Mouse (Mus musculus) MEL (cell line): ENCODE data around the gene 1810013L24Rik. TPM values are rescaled to one million over a fixed set of nuclear protein-coding genes. Genes with fewer than 3 reads are reported as not detected.

Source experiments
- DNase-seq: peaks from one replicate; pipeline ENCODE4 v3.0.0; 2011; ENCODE audit warnings: low read depth, low spot score
- H3K27ac ChIP-seq: 2 replicates; pipeline ENCODE4 v1.5.1; 2012; ENCODE audit warnings: low read depth, mild to moderate bottlenecking, control low read depth, low read length, moderate library complexity; ENCODE audit not compliant: control insufficient read depth
- H3K27me3 ChIP-seq, 2 experiments: fragments of 150-350 bp in 1 of 2; sonication (generic) in 1 of 2; 2 replicates each; pipeline ENCODE4 v1.6.1; 2012; ENCODE audit warnings: low read length in 2 of 2, mild to moderate bottlenecking in 2 of 2, improper control_type of control experiment in 1 of 2, moderate library complexity in 1 of 2; ENCODE audit not compliant: insufficient read depth in 2 of 2, control insufficient read depth in 1 of 2
- H3K36me3 ChIP-seq, 2 experiments: 2 replicates each; pipeline ENCODE4 v1.6.1; 2012 to 2014; ENCODE audit warnings: low read length in 2 of 2, improper control_type of control experiment in 1 of 2, inconsistent platforms in 1 of 2, mild to moderate bottlenecking in 1 of 2; ENCODE audit not compliant: insufficient read depth in 2 of 2, control insufficient read depth in 1 of 2
- H3K4me1 ChIP-seq, 2 experiments: fragments of 150-350 bp in 1 of 2; sonication (generic) in 1 of 2; 2 replicates each; pipeline ENCODE4 v1.6.1; 2012; ENCODE audit warnings: low read length in 2 of 2, improper control_type of control experiment in 1 of 2, mild to moderate bottlenecking in 1 of 2; ENCODE audit not compliant: insufficient read depth in 2 of 2, control insufficient read depth in 1 of 2
- H3K4me3 ChIP-seq, 2 experiments: fragments of 150-350 bp in 1 of 2; sonication (generic) in 1 of 2; 2 replicates each; pipeline ENCODE4 v1.5.1; 2012; ENCODE audit warnings: low read depth in 2 of 2, low read length in 2 of 2, mild to moderate bottlenecking in 2 of 2, moderate library complexity in 2 of 2, control low read depth in 1 of 2, improper control_type of control experiment in 1 of 2; ENCODE audit not compliant: control insufficient read depth in 1 of 2, insufficient read depth in 1 of 2
- H3K79me2 ChIP-seq: 2 replicates; pipeline ENCODE4 v1.6.1; 2012; ENCODE audit warnings: mild to moderate bottlenecking, low read length, moderate library complexity; ENCODE audit not compliant: control insufficient read depth, poor library complexity, insufficient read depth
- H3K9ac ChIP-seq: 2 replicates; pipeline ENCODE4 v1.6.1; 2012; ENCODE audit warnings: low read depth, mild to moderate bottlenecking, control low read depth, low read length, moderate library complexity; ENCODE audit not compliant: control insufficient read depth, poor library complexity, severe bottlenecking
- H3K9me3 ChIP-seq: fragments of 150-350 bp; sonication (generic); replicated peaks from 2 replicates; pipeline ENCODE4 v1.6.1; 2012; ENCODE audit warnings: mild to moderate bottlenecking, low read length, improper control_type of control experiment, moderate library complexity; ENCODE audit not compliant: insufficient read depth
- CHD1 ChIP-seq: IDR thresholded peaks from 2 replicates; pipeline ENCODE4 v1.6.1; 2012; ENCODE audit warnings: low read depth, mild to moderate bottlenecking, inconsistent platforms, low read length, improper control_type of control experiment
- CHD2 ChIP-seq: IDR thresholded peaks from 2 replicates; pipeline ENCODE4 v1.6.1; 2011; ENCODE audit warnings: low read length, improper control_type of control experiment
- CTCF ChIP-seq, 3 experiments: IDR thresholded peaks in 2 of 3; conservative IDR thresholded peaks in 1 of 3; 2 replicates each; pipeline ENCODE4 v1.5.1; 2011 to 2012; ENCODE audit warnings: low read length in 3 of 3, low read depth in 2 of 3, mild to moderate bottlenecking in 2 of 3, improper control_type of control experiment in 1 of 3, inconsistent platforms in 1 of 3, mixed read lengths in 1 of 3, moderate library complexity in 1 of 3; ENCODE audit not compliant: control insufficient read depth in 1 of 3, insufficient read depth in 1 of 3, poor library complexity in 1 of 3, severe bottlenecking in 1 of 3
- E2F4 ChIP-seq: IDR thresholded peaks from 2 replicates; pipeline ENCODE4 v1.6.1; 2011; ENCODE audit warnings: low read depth, low read length, improper control_type of control experiment, borderline replicate concordance
- EP300 ChIP-seq, 2 experiments: IDR thresholded peaks; 2 replicates each; pipeline ENCODE4 v1.6.1; 2011; ENCODE audit warnings: improper control_type of control experiment in 2 of 2, low read length in 2 of 2, low read depth in 1 of 2, mild to moderate bottlenecking in 1 of 2
- ETS1 ChIP-seq: IDR thresholded peaks from 2 replicates; pipeline ENCODE4 v1.6.1; 2012; ENCODE audit warnings: low read depth, mild to moderate bottlenecking, inconsistent platforms, low read length, improper control_type of control experiment, moderate library complexity
- GABPA ChIP-seq: IDR thresholded peaks from 2 replicates; pipeline ENCODE4 v1.6.1; 2012; ENCODE audit warnings: low read depth, mild to moderate bottlenecking, inconsistent platforms, low read length, improper control_type of control experiment, moderate library complexity
- HCFC1 ChIP-seq: IDR thresholded peaks from 2 replicates; pipeline ENCODE4 v1.6.1; 2012; ENCODE audit warnings: low read depth, mild to moderate bottlenecking, inconsistent platforms, low read length, improper control_type of control experiment, moderate library complexity
- JUND ChIP-seq: IDR thresholded peaks from 2 replicates; pipeline ENCODE4 v1.6.1; 2011; ENCODE audit warnings: low read depth, mild to moderate bottlenecking, improper control_type of control experiment, low read length
- KAT2A ChIP-seq: conservative IDR thresholded peaks from 2 replicates; pipeline ENCODE4 v1.6.1; 2012; ENCODE audit warnings: low read depth, low read length, improper control_type of control experiment, inconsistent platforms
- MAZ ChIP-seq: IDR thresholded peaks from 2 replicates; pipeline ENCODE4 v1.6.1; 2012; ENCODE audit warnings: low read depth, mild to moderate bottlenecking, inconsistent platforms, low read length, improper control_type of control experiment
- MEF2A ChIP-seq: IDR thresholded peaks from 2 replicates; pipeline ENCODE4 v1.6.1; 2014; ENCODE audit warnings: low read depth, mild to moderate bottlenecking, inconsistent platforms, low read length, improper control_type of control experiment; ENCODE audit not compliant: poor library complexity, insufficient replicate concordance, severe bottlenecking; ENCODE audit errors: extremely low read depth
- MXI1 ChIP-seq: IDR thresholded peaks from 2 replicates; pipeline ENCODE4 v1.6.1; 2011; ENCODE audit warnings: mild to moderate bottlenecking, low read depth, low read length, improper control_type of control experiment
- MYB ChIP-seq: IDR thresholded peaks from 2 replicates; pipeline ENCODE4 v1.6.1; 2011; ENCODE audit warnings: mild to moderate bottlenecking, low read depth, low read length, improper control_type of control experiment
- NRF1 ChIP-seq: IDR thresholded peaks from 2 replicates; pipeline ENCODE4 v1.6.1; 2014; ENCODE audit warnings: low read depth, mild to moderate bottlenecking, inconsistent platforms, low read length, improper control_type of control experiment, moderate library complexity; ENCODE audit not compliant: poor library complexity, insufficient read depth, severe bottlenecking
- POLR2AphosphoS2 ChIP-seq: IDR thresholded peaks from 2 replicates; pipeline ENCODE4 v1.6.1; 2011; ENCODE audit warnings: low read length, improper control_type of control experiment
- RAD21 ChIP-seq: IDR thresholded peaks from 2 replicates; pipeline ENCODE4 v1.6.1; 2011; ENCODE audit warnings: mild to moderate bottlenecking, low read depth, low read length, improper control_type of control experiment
- TAL1 ChIP-seq: IDR thresholded peaks from 2 replicates; pipeline ENCODE4 v1.6.1; 2012; ENCODE audit warnings: mild to moderate bottlenecking, inconsistent platforms, low read length, moderate library complexity, mixed read lengths
- TCF12 ChIP-seq: IDR thresholded peaks from 2 replicates; pipeline ENCODE4 v1.6.1; 2014; ENCODE audit warnings: low read depth, mild to moderate bottlenecking, inconsistent platforms, low read length, improper control_type of control experiment, moderate library complexity
- USF2 ChIP-seq, 2 experiments: IDR thresholded peaks; 2 replicates each; pipeline ENCODE4 v1.6.1; 2011 to 2012; ENCODE audit warnings: improper control_type of control experiment in 2 of 2, low read length in 2 of 2, borderline replicate concordance in 1 of 2, inconsistent platforms in 1 of 2, low read depth in 1 of 2, mild to moderate bottlenecking in 1 of 2; ENCODE audit not compliant: insufficient read depth in 1 of 2
- ZC3H11A ChIP-seq: IDR thresholded peaks from 2 replicates; pipeline ENCODE4 v1.6.1; 2012; ENCODE audit warnings: low read depth, mild to moderate bottlenecking, inconsistent platforms, low read length, improper control_type of control experiment
- polyA plus RNA-seq, 2 experiments: library from polyadenylated mRNA; stranded (reverse) in 1 of 2; unstranded in 1 of 2; fragments of >175 nt in 1 of 2; fragments of >200 nt in 1 of 2; gene quantifications; 2 replicates each; pipeline versions ENCODE4 v1.2.1 to v1.2.4; 2012; ENCODE audit warnings: low replicate concordance in 2 of 2, low read depth in 1 of 2; ENCODE audit not compliant: insufficient read length in 2 of 2, insufficient read depth in 1 of 2, missing spikeins in 1 of 2
- total RNA-seq: library from RNA; depleted of rRNA; stranded (reverse); fragments of 300-350 nt; gene quantifications from 2 replicates; pipeline ENCODE4 v1.2.3, GENCODE M21; 2012

The 1810013L24Rik gene
- total and polyA plus RNA-seq, 3 experiments, result 27.6 to 154 (median 29.9) TPM

DNA sequence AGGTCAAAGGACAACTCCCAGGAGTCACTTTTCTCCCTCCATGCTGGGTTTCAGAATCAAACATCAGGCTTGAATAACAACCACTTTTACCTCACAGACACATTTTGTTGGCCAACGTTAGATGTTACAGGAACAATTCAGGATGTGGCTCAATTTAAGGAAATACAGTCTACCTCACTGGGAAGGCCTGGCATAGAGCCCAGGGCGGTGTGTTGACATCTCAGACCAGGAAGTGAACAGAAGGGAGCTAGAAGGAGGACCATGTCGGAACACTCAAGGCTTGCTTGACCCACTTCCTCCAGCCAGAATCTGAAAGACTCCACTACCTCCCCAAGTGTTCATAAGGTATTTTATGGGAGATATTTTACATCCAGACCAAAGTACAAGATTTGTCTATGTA is 45.1 kb upstream of the 1810013L24Rik start (continued):
- TF ChIP-seq NRF1, result no peak
- no peak for TF ChIP-seq CTCF (IDR thresholded peaks at IDR 0.05 in 2 of 3, conservative IDR thresholded peaks at IDR 0.05 in 1 of 3; ENCODE audit: control insufficient read depth in 1 of 3, insufficient read depth in 1 of 3, low read depth in 2 of 3, low read length in 3 of 3, poor library complexity in 1 of 3, severe bottlenecking in 1 of 3)

DNA sequence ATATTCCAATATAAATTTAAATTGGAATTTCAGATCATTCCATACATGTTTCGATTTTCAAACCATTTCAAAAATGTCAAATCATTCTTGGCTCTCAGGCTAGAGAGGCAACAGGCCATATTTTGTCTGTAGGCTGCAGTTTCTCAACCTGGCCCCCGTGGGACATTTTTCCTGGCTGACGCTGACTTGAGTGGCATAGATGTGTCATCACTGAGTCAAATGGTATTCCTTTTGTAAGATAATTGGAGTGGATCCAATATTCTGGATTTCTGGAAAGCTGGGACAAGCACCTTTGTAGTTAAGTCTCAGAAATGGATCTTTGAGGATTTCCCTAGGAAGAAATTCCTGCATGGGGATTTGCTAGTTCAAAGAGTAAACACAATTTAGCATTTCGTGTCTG is 39.0 kb upstream of the 1810013L24Rik start:
- TF ChIP-seq KAT2A, result no peak
- no peak for TF ChIP-seq POLR2AphosphoS2
- TF ChIP-seq MYB, result no peak
- no peak for TF ChIP-seq CHD2
- TF ChIP-seq TCF12, result no peak
- TF ChIP-seq ETS1, result no peak
- no peak for TF ChIP-seq ZC3H11A
- no peak for TF ChIP-seq HCFC1
- TF ChIP-seq CTCF (IDR thresholded peaks at IDR 0.05 in 2 of 3, conservative IDR thresholded peaks at IDR 0.05 in 1 of 3; ENCODE audit: control insufficient read depth in 1 of 3, insufficient read depth in 1 of 3, low read depth in 2 of 3, low read length in 3 of 3, poor library complexity in 1 of 3, severe bottlenecking in 1 of 3), result no peak
- Histone ChIP-seq H3K27ac (no peak overlapping the region), H3K9ac (no peak overlapping the region)

DNA sequence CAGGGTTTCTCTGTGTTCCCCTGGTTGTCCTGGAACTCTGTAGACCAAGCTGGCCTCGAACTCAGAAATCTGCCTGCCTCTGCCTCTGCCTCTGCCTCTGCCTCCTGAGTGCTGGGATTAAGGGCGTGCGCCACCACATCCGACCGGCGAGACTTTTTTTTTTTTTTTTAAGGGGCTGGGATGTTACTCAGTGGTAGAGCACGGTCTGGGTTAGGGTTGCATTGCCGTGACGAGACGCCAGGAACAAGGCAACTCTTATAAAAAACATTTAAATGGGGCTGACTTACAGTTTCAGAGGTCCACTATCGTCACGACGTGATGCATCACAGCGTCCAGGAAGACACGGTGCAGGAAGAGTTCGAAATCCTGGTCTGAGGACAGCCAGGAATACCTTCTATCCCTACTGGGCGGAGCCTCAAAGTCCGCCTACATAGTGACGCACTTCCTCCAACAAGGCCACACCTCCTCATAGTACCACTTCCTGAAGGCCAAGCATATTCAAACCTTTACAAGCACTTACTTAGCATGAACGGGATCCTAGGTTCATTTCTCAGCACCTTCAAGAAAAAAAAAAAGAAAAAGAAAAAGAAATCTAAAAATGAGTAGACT is 37.8 kb upstream of the 1810013L24Rik start, which contains the start of gene Usp7:
Usp7 (minus strand) TSS at position 360 of the 609 bp plus-strand sequence.
- TF ChIP-seq RAD21 (no peak), JUND (no peak), TCF12 (no peak), CHD1 (no peak), MEF2A (no peak), TAL1 (no peak), HCFC1 (no peak), GABPA (no peak), E2F4 (no peak), MXI1 (no peak), MAZ (no peak), EP300 (IDR thresholded peaks at IDR 0.05; ENCODE audit: low read depth in 1 of 2, low read length in 2 of 2) (no peak), ETS1 (no peak), MYB (no peak), USF2 (IDR thresholded peaks at IDR 0.05; ENCODE audit: borderline replicate concordance in 1 of 2, insufficient read depth in 1 of 2, low read depth in 1 of 2, low read length in 2 of 2) (no peak)
- H3K79me2 ChIP-seq, result no peaks in the 10 kb centered on the region
- H3K9me3 ChIP-seq, result no peaks in the 10 kb centered on the region
- H3K27ac ChIP-seq, result no peak within 1 kb of the TSS
- no peak within 1 kb of the TSS for H3K4me3 ChIP-seq
- H3K9ac ChIP-seq, result no peak within 1 kb of the TSS
- H3K4me1 ChIP-seq, result no peaks in the 10 kb centered on the region
- H3K36me3 ChIP-seq, result no peaks in the 10 kb centered on the region
- no peaks in the 10 kb centered on the region for H3K27me3 ChIP-seq
- DNase-seq, result no peak

More for the DNA sequence above, 39.0 kb upstream of the 1810013L24Rik start:
- Histone ChIP-seq H3K79me2 (no peaks in the 10 kb centered on the region), H3K4me1 (peaks cover 0 to 2% of the 10 kb centered on the region in 2 experiments; a peak in 1 of 4 replicates), H3K9me3 (no peaks in the 10 kb centered on the region), H3K36me3 (no peaks in the 10 kb centered on the region), H3K4me3 (no peak overlapping the region), H3K27me3 (no peaks in the 10 kb centered on the region)
- DNase-seq, result no peak
